Mouse (Mus musculus) left cerebral cortex, adult 9 months (tissue): ENCODE data around the gene Trnt1.

Experiments used
- DNase-seq, 2 experiments: peaks; one replicate each; pipeline ENCODE4 v3.0.0; 2022; ENCODE audit warnings: low spot score in 2 of 2

Trnt1 gene

GRCm38 (mm10) chr6:106787138-106787537 lies 18.2 kb downstream of the Trnt1 start:
- DNase-seq: no peak

- no peak for DNase-seq
Observed at GRCm38 (mm10) chr6:106791429-106791828, 22.5 kb downstream of the Trnt1 start.

GRCm38 (mm10) chr6:106792486-106792885 lies 23.6 kb downstream of the Trnt1 start:
- DNase-seq: no peak

- no peak for DNase-seq
Observed at GRCm38 (mm10) chr6:106793088-106793487, 24.2 kb downstream of the Trnt1 start.

- no peak for DNase-seq
Observed at GRCm38 (mm10) chr6:106793621-106794020, 24.7 kb downstream of the Trnt1 start.

- no peak for DNase-seq
Observed at GRCm38 (mm10) chr6:106794094-106794814, 25.3 kb downstream of the Trnt1 start.

GRCm38 (mm10) chr6:106799333-106800226 lies 30.7 kb downstream of the Trnt1 start, which contains the start of gene Crbn:
Crbn (minus strand) TSS chr6:106800077.
- peak; percentile 66 to 93 for DNase-seq

GRCm38 (mm10) chr6:106800227-106800557 lies 31.3 kb downstream of the Trnt1 start:
- DNase-seq: no peak

GRCm38 (mm10) chr6:106804904-106805303 lies 36.0 kb downstream of the Trnt1 start:
- DNase-seq: peak in 1 of 2 experiments; percentile 39

- DNase-seq: no peak
Observed at GRCm38 (mm10) chr6:106809161-106809560, 40.2 kb downstream of the Trnt1 start.

- DNase-seq: no peak
Observed at GRCm38 (mm10) chr6:106810686-106811085, 41.8 kb downstream of the Trnt1 start.

- no peak for DNase-seq
Observed at GRCm38 (mm10) chr6:106819246-106819645, 50.3 kb downstream of the Trnt1 start.

- DNase-seq: no peak
Observed at GRCm38 (mm10) chr6:106819906-106820305, 51.0 kb downstream of the Trnt1 start.

- no peak for DNase-seq
Observed at GRCm38 (mm10) chr6:106820566-106820965, 51.6 kb downstream of the Trnt1 start.

- peak in 1 of 2 experiments; percentile 45 for DNase-seq
Observed at GRCm38 (mm10) chr6:106822329-106822728, 53.4 kb downstream of the Trnt1 start.
